Mouse (Mus musculus) myocyte (in vitro differentiated cells): ENCODE results near the gene Supt3.

Experiments used
- CEBPB ChIP-seq: IDR thresholded peaks from 2 replicates; pipeline ENCODE4 v1.6.1; 2011; ENCODE audit warnings: mild to moderate bottlenecking, moderate library complexity; ENCODE audit not compliant: poor library complexity, insufficient read depth, severe bottlenecking
- E2F4 ChIP-seq: IDR thresholded peaks from one replicate; pipeline ENCODE4 v1.6.1; 2011; ENCODE audit warnings: mild to moderate bottlenecking, control low read depth, moderate library complexity; ENCODE audit not compliant: insufficient read depth
- MAX ChIP-seq: IDR thresholded peaks from one replicate; pipeline ENCODE4 v1.6.1; 2011; ENCODE audit warnings: low read depth, mild to moderate bottlenecking, control low read depth
- POLR2A ChIP-seq: IDR thresholded peaks from one replicate; pipeline ENCODE4 v1.6.1; 2011; ENCODE audit warnings: low read depth, mild to moderate bottlenecking, control low read depth, moderate library complexity; ENCODE audit not compliant: insufficient read length
- POLR2AphosphoS2 ChIP-seq: IDR thresholded peaks from one replicate; pipeline ENCODE4 v1.6.1; 2011; ENCODE audit warnings: low read depth, control low read depth; ENCODE audit not compliant: insufficient read length
- REST ChIP-seq: IDR thresholded peaks from one replicate; pipeline ENCODE4 v1.6.1; 2011; ENCODE audit warnings: mild to moderate bottlenecking, control low read depth, moderate library complexity; ENCODE audit not compliant: insufficient read depth, insufficient read length
- SRF ChIP-seq: IDR thresholded peaks from one replicate; pipeline ENCODE4 v1.6.1; 2011; ENCODE audit warnings: low read depth; ENCODE audit not compliant: control insufficient read depth, insufficient read length
- TCF12 ChIP-seq: IDR thresholded peaks from one replicate; pipeline ENCODE4 v1.6.1; 2011; ENCODE audit warnings: mild to moderate bottlenecking, control low read depth; ENCODE audit not compliant: poor library complexity, insufficient read depth, severe bottlenecking
- TCF3 ChIP-seq: IDR thresholded peaks from one replicate; pipeline ENCODE4 v1.6.1; 2011; ENCODE audit warnings: low read depth, control low read depth; ENCODE audit not compliant: insufficient read length
- USF1 ChIP-seq: IDR thresholded peaks from one replicate; pipeline ENCODE4 v1.6.1; 2011; ENCODE audit warnings: low read depth, mild to moderate bottlenecking, control low read depth, moderate library complexity

GRCm38 (mm10) chr17:44738121-44738637 is 38.8 kb upstream of the Supt3 start:
- TF ChIP-seq POLR2A: no peak
- no peak for TF ChIP-seq TCF12
- no peak for TF ChIP-seq MAX
- no peak for TF ChIP-seq POLR2AphosphoS2
- no peak for TF ChIP-seq E2F4
- no peak for TF ChIP-seq REST
- no peak for TF ChIP-seq USF1
- TF ChIP-seq TCF3: no peak
- no peak for TF ChIP-seq CEBPB
- no peak for TF ChIP-seq SRF
